Mouse (Mus musculus) intestine, embryonic 14.5 days (tissue): ENCODE measurements around the gene St3gal3. TPM values are rescaled to one million over a fixed set of nuclear protein-coding genes. Genes with fewer than 3 reads are reported as not detected.

Experiments
- ATAC-seq: fragments of 200-750 bp; cut with Nextera tagmentation; replicated peaks from 2 replicates; pipeline ENCODE4 v1.8.0; 2017; ENCODE audit warnings: low read depth, moderate number of reproducible peaks, moderate TSS enrichment, moderate library complexity; ENCODE audit not compliant: low FRiP score, low TSS enrichment
- DNase-seq: peaks from one replicate; pipeline ENCODE4 v3.0.0-alpha.2; 2018; ENCODE audit warnings: low spot score
- H3K27ac ChIP-seq: fragments of 300-500 bp; sonication (generic); 2 replicates; pipeline ENCODE4 v1.5.1; 2014; ENCODE audit warnings: low read depth, mild to moderate bottlenecking, control low read depth
- H3K27me3 ChIP-seq: fragments of 300-500 bp; sonication (generic); replicated peaks from 2 replicates; pipeline ENCODE4 v1.6.1; 2014; ENCODE audit warnings: low read length, control low read depth; ENCODE audit not compliant: control insufficient read depth, insufficient read depth
- H3K36me3 ChIP-seq: fragments of 300-500 bp; sonication (generic); 2 replicates; pipeline ENCODE4 v1.6.1; 2014; ENCODE audit warnings: low read length, control low read depth; ENCODE audit not compliant: control insufficient read depth, insufficient read depth
- H3K4me1 ChIP-seq: fragments of 300-500 bp; sonication (generic); replicated peaks from 2 replicates; pipeline ENCODE4 v1.6.1; 2014; ENCODE audit warnings: low read length, control low read depth, mixed read lengths; ENCODE audit not compliant: control insufficient read depth, insufficient read depth
- H3K4me2 ChIP-seq: fragments of 300-500 bp; sonication (generic); 2 replicates; pipeline ENCODE4 v1.6.1; 2014; ENCODE audit warnings: low read length
- H3K4me3 ChIP-seq: fragments of 300-500 bp; sonication (generic); 2 replicates; pipeline ENCODE4 v1.5.1; 2014; ENCODE audit warnings: low read depth, low read length, control low read depth, mixed read lengths
- H3K9ac ChIP-seq: fragments of 300-500 bp; sonication (generic); 2 replicates; pipeline ENCODE4 v1.6.1; 2014; ENCODE audit warnings: mild to moderate bottlenecking, low read length
- H3K9me3 ChIP-seq: fragments of 300-500 bp; sonication (generic); 2 replicates; pipeline ENCODE4 v1.6.1; 2016; ENCODE audit warnings: low read length, control low read depth; ENCODE audit not compliant: control insufficient read depth
- WGBS: fragments of 180-500 bp; shearing (Covaris S2); extraction: QIAGEN DNeasy Blood & Tissue Kit; methylation state at CpG from one replicate; pipeline ENCODE4 v1.1.7; 2014; 5-methylcytosine and 5-hydroxymethylcytosine counted together
- polyA plus RNA-seq: library from polyadenylated mRNA; unstranded; fragments of >200 nt; fragmentation: Nextera tagmentation; extraction: Ambion mirVana; gene quantifications from 2 replicates; pipeline ENCODE4 v1.2.1, GENCODE M21; 2014

St3gal3 gene
- polyA plus RNA-seq, 1 experiment from 2014 or later: 4.7 TPM

- WGBS: 78% methylated on average over 13 of the region's 13 CpGs
These were observed 73.7 kb downstream of the St3gal3 start for GRCm38 (mm10) chr4:118060915-118061530.

GRCm38 (mm10) chr4:118059816-118060475 lies 74.8 kb downstream of the St3gal3 start:
- no peak overlapping the region for H3K9ac ChIP-seq
- ATAC-seq: no peak
- H3K36me3 ChIP-seq: no peaks in the 10 kb centered on the region
- peaks cover 26% of the 10 kb centered on the region for H3K4me1 ChIP-seq
- no peak for DNase-seq
- H3K27me3 ChIP-seq: no peaks in the 10 kb centered on the region
- H3K4me3 ChIP-seq: no peak overlapping the region
- WGBS: 63% methylated on average over 11 of the region's 11 CpGs
- H3K9me3 ChIP-seq: no peaks in the 10 kb centered on the region
- no peak overlapping the region for H3K27ac ChIP-seq
- H3K4me2 ChIP-seq: no peak overlapping the region

More at GRCm38 (mm10) chr4:118060915-118061530, 73.7 kb downstream of the St3gal3 start:
- ATAC-seq (no peak), DNase-seq (no peak)
- H3K9ac ChIP-seq: no peak overlapping the region
- no peak overlapping the region for H3K4me3 ChIP-seq
- H3K4me1 ChIP-seq: peaks cover 26% of the 10 kb centered on the region
- no peak overlapping the region for H3K4me2 ChIP-seq
- no peak overlapping the region for H3K27ac ChIP-seq
- H3K36me3 ChIP-seq: no peaks in the 10 kb centered on the region
- no peaks in the 10 kb centered on the region for H3K9me3 ChIP-seq
- H3K27me3 ChIP-seq: no peaks in the 10 kb centered on the region

GRCm38 (mm10) chr4:118058116-118058677 lies 76.5 kb downstream of the St3gal3 start:
- ATAC-seq: peak; percentile 61; the same call in 1 of the 2 replicates
- H3K9me3 ChIP-seq: no peaks in the 10 kb centered on the region
- no peak overlapping the region for H3K4me3 ChIP-seq
- H3K4me2 ChIP-seq: no peak overlapping the region
- no peaks in the 10 kb centered on the region for H3K36me3 ChIP-seq
- peaks cover 31% of the 10 kb centered on the region for H3K4me1 ChIP-seq
- DNase-seq: no peak
- WGBS: 36% methylated on average over 12 of the region's 12 CpGs
- no peak overlapping the region for H3K9ac ChIP-seq
- H3K27me3 ChIP-seq: no peaks in the 10 kb centered on the region
- H3K27ac ChIP-seq: peak overlapping the region; percentile 81

GRCm38 (mm10) chr4:118057076-118057475 lies 77.6 kb downstream of the St3gal3 start:
- WGBS: 56% methylated on average over 2 of the region's 2 CpGs
- DNase-seq (no peak), ATAC-seq (no peak)
- Histone ChIP-seq H3K4me3 (no peak overlapping the region), H3K9me3 (no peaks in the 10 kb centered on the region), H3K4me1 (peaks cover 31% of the 10 kb centered on the region), H3K27ac (peak overlapping the region; percentile 81; the same call in 1 of the 2 replicates), H3K36me3 (no peaks in the 10 kb centered on the region), H3K9ac (no peak overlapping the region), H3K27me3 (no peaks in the 10 kb centered on the region), H3K4me2 (no peak overlapping the region)

- no peaks in the 10 kb centered on the region for H3K27me3 ChIP-seq
- 63% methylated on average over 8 of the region's 8 CpGs for WGBS
These were observed 80.1 kb downstream of the St3gal3 start for GRCm38 (mm10) chr4:118054615-118055014.

GRCm38 (mm10) chr4:118053904-118054303 lies 80.8 kb downstream of the St3gal3 start:
- Histone ChIP-seq H3K9ac (no peak overlapping the region), H3K4me2 (no peak overlapping the region), H3K4me3 (no peak overlapping the region), H3K4me1 (peaks cover 35% of the 10 kb centered on the region), H3K27me3 (no peaks in the 10 kb centered on the region), H3K9me3 (no peaks in the 10 kb centered on the region), H3K36me3 (no peaks in the 10 kb centered on the region), H3K27ac (no peak overlapping the region)
- WGBS: 76% methylated on average over 6 of the region's 6 CpGs
- no peak for ATAC-seq
- DNase-seq: no peak

More at GRCm38 (mm10) chr4:118054615-118055014, 80.1 kb downstream of the St3gal3 start:
- H3K9me3 ChIP-seq: no peaks in the 10 kb centered on the region
- ATAC-seq (no peak), DNase-seq (no peak)
- no peak overlapping the region for H3K4me2 ChIP-seq
- H3K27ac ChIP-seq: no peak overlapping the region
- H3K4me1 ChIP-seq: peaks cover 31% of the 10 kb centered on the region
- H3K4me3 ChIP-seq: no peak overlapping the region
- H3K36me3 ChIP-seq: no peaks in the 10 kb centered on the region
- H3K9ac ChIP-seq: no peak overlapping the region

GRCm38 (mm10) chr4:118049606-118050302 lies 85.0 kb downstream of the St3gal3 start:
- no peaks in the 10 kb centered on the region for H3K36me3 ChIP-seq
- H3K27me3 ChIP-seq: no peaks in the 10 kb centered on the region
- DNase-seq: no peak
- no peaks in the 10 kb centered on the region for H3K9me3 ChIP-seq
- peaks cover 21% of the 10 kb centered on the region for H3K4me1 ChIP-seq
- H3K27ac ChIP-seq: peak overlapping the region; percentile 62
- 25% methylated on average over 12 of the region's 12 CpGs for WGBS
- peak; percentile 75 for ATAC-seq
- no peak overlapping the region for H3K4me2 ChIP-seq
- no peak overlapping the region for H3K9ac ChIP-seq
- H3K4me3 ChIP-seq: no peak overlapping the region

- Histone ChIP-seq H3K36me3 (no peaks in the 10 kb centered on the region), H3K4me1 (peaks cover 23% of the 10 kb centered on the region), H3K27ac (no peak overlapping the region), H3K4me3 (no peak overlapping the region), H3K9ac (no peak overlapping the region), H3K9me3 (no peaks in the 10 kb centered on the region), H3K4me2 (no peak overlapping the region), H3K27me3 (no peaks in the 10 kb centered on the region)
- ATAC-seq (no peak), DNase-seq (no peak)
- 48% methylated on average over 9 of the region's 9 CpGs for WGBS
These were observed 90.2 kb downstream of the St3gal3 start for GRCm38 (mm10) chr4:118044510-118044909.
